Mouse (Mus musculus): ENCODE data around the gene Mroh3.

Mroh3 gene

GRCm38 (mm10) chr1:136228328-136229039, 15.9 kb upstream of the Mroh3 start:
- DNase-seq (ENCODE audit: low spot score in 2 of 2) = no peak

GRCm38 (mm10) chr1:136227870-136228269, 15.2 kb upstream of the Mroh3 start:
- peak; percentile 44 to 48 for DNase-seq (ENCODE audit: low spot score in 2 of 2)

- DNase-seq (ENCODE audit: low spot score in 2 of 2) = no peak
Observed at GRCm38 (mm10) chr1:136226626-136227025, 14.0 kb upstream of the Mroh3 start.

GRCm38 (mm10) chr1:136225846-136226245, 13.2 kb upstream of the Mroh3 start:
- DNase-seq (ENCODE audit: low spot score in 2 of 2) = no peak

- DNase-seq (ENCODE audit: low spot score in 2 of 2) = no peak
Observed at GRCm38 (mm10) chr1:136223758-136224342, 11.2 kb upstream of the Mroh3 start.

GRCm38 (mm10) chr1:136222386-136222785, 9.8 kb upstream of the Mroh3 start:
- DNase-seq (ENCODE audit: low spot score in 2 of 2) = no peak

GRCm38 (mm10) chr1:136220037-136220871, 7.6 kb upstream of the Mroh3 start:
- no peak for DNase-seq (ENCODE audit: low spot score in 2 of 2)

- no peak for DNase-seq (ENCODE audit: low spot score in 2 of 2)
Observed at GRCm38 (mm10) chr1:136214304-136214703, 1.7 kb upstream of the Mroh3 start.

- DNase-seq (ENCODE audit: low spot score in 2 of 2) = no peak
Observed at GRCm38 (mm10) chr1:136190033-136190432, 22.6 kb downstream of the Mroh3 start.

- DNase-seq (ENCODE audit: low spot score in 2 of 2) = peak in 1 of 2 experiments; percentile 30
Observed at GRCm38 (mm10) chr1:136179511-136180001, 33.1 kb downstream of the Mroh3 start.

- DNase-seq (ENCODE audit: low spot score in 2 of 2) = peak in 1 of 2 experiments; percentile 37
Observed at GRCm38 (mm10) chr1:136178741-136179140, 33.9 kb downstream of the Mroh3 start.

- DNase-seq (ENCODE audit: low spot score in 2 of 2) = no peak
Observed at GRCm38 (mm10) chr1:136177085-136177484, 35.5 kb downstream of the Mroh3 start.

GRCm38 (mm10) chr1:136175183-136175582, 37.4 kb downstream of the Mroh3 start:
- DNase-seq (ENCODE audit: low spot score in 2 of 2) = peak; percentile 57

GRCm38 (mm10) chr1:136174101-136174606, 38.5 kb downstream of the Mroh3 start:
- DNase-seq (ENCODE audit: low spot score in 2 of 2) = peak in 1 of 2 experiments; percentile 38

- peak in 1 of 2 experiments; percentile 34 for DNase-seq (ENCODE audit: low spot score in 2 of 2)
Observed at GRCm38 (mm10) chr1:136172696-136173095, 39.9 kb downstream of the Mroh3 start.

GRCm38 (mm10) chr1:136170109-136170508, 42.5 kb downstream of the Mroh3 start:
- DNase-seq (ENCODE audit: low spot score in 2 of 2) = peak; percentile 80 to 82

GRCm38 (mm10) chr1:136167657-136168056, 45.0 kb downstream of the Mroh3 start:
- DNase-seq (ENCODE audit: low spot score in 2 of 2) = no peak

- no peak for DNase-seq (ENCODE audit: low spot score in 2 of 2)
Observed at GRCm38 (mm10) chr1:136165436-136165835, 47.2 kb downstream of the Mroh3 start.

GRCm38 (mm10) chr1:136161333-136161921, 51.2 kb downstream of the Mroh3 start:
- DNase-seq (ENCODE audit: low spot score in 2 of 2) = no peak

GRCm38 (mm10) chr1:136160930-136161329, 51.7 kb downstream of the Mroh3 start:
- DNase-seq (ENCODE audit: low spot score in 2 of 2) = no peak

GRCm38 (mm10) chr1:136160297-136160696, 52.3 kb downstream of the Mroh3 start:
- no peak for DNase-seq (ENCODE audit: low spot score in 2 of 2)

GRCm38 (mm10) chr1:136159830-136160229, 52.8 kb downstream of the Mroh3 start:
- DNase-seq (ENCODE audit: low spot score in 2 of 2) = no peak
